Mouse (Mus musculus) ES-E14 (cell line): ENCODE measurements around the gene Fam120a.

Experiments
- CHD2 ChIP-seq: IDR thresholded peaks from 2 replicates; pipeline ENCODE4 v1.6.1; 2014; ENCODE audit warnings: mild to moderate bottlenecking, low read depth, low read length, inconsistent platforms
- MAFK ChIP-seq: IDR thresholded peaks from 2 replicates; pipeline ENCODE4 v1.6.1; 2014; ENCODE audit warnings: mild to moderate bottlenecking, low read depth, low read length, inconsistent platforms; ENCODE audit not compliant: insufficient read depth
- ZC3H11A ChIP-seq: IDR thresholded peaks from 2 replicates; pipeline ENCODE4 v1.6.1; 2012; ENCODE audit warnings: low read depth, mild to moderate bottlenecking, inconsistent platforms, low read length, borderline replicate concordance

GRCm38 (mm10) chr13:48871887-48872606 is 95.8 kb downstream of the Fam120a start:
- TF ChIP-seq ZC3H11A (no peak), CHD2 (no peak), MAFK (no peak)
